Mouse (Mus musculus) kidney, postnatal 0 days (tissue): ENCODE data around the gene Hdgfl1. TPM values are rescaled to one million over a fixed set of nuclear protein-coding genes. Genes with fewer than 3 reads are reported as not detected.

ENCODE experiments used
- ATAC-seq: fragments of 200-750 bp; cut with Nextera tagmentation; replicated peaks from 2 replicates; pipeline ENCODE4 v1.8.0; 2017; ENCODE audit warnings: low read depth, moderate number of reproducible peaks, moderate TSS enrichment, moderate library complexity; ENCODE audit not compliant: low FRiP score
- DNase-seq: peaks from one replicate; pipeline ENCODE4 v3.0.0-alpha.2; 2016; ENCODE audit warnings: low spot score
- H3K27ac ChIP-seq: fragments of 300-500 bp; sonication (generic); 2 replicates; pipeline ENCODE4 v1.5.1; 2014; ENCODE audit warnings: mild to moderate bottlenecking
- H3K27me3 ChIP-seq: fragments of 300-500 bp; sonication (generic); 2 replicates; pipeline ENCODE4 v1.6.1; 2014; ENCODE audit warnings: low read length, mixed read lengths; ENCODE audit not compliant: insufficient read depth
- H3K36me3 ChIP-seq: fragments of 300-500 bp; sonication (generic); 2 replicates; pipeline ENCODE4 v1.6.1; 2014; ENCODE audit warnings: low read length, mixed read lengths; ENCODE audit not compliant: insufficient read depth
- H3K4me1 ChIP-seq: fragments of 300-500 bp; sonication (generic); replicated peaks from 2 replicates; pipeline ENCODE4 v1.6.1; 2014; ENCODE audit warnings: antibody characterized with exemption, low read length, mixed read lengths; ENCODE audit not compliant: insufficient read depth
- H3K4me2 ChIP-seq: fragments of 300-500 bp; sonication (generic); 2 replicates; pipeline ENCODE4 v1.6.1; 2014; ENCODE audit warnings: mild to moderate bottlenecking, low read length, moderate library complexity, mixed read lengths
- H3K4me3 ChIP-seq: fragments of 300-500 bp; sonication (generic); replicated peaks from 2 replicates; pipeline ENCODE4 v1.5.1; 2014; ENCODE audit warnings: low read depth, low read length
- H3K9ac ChIP-seq: fragments of 300-500 bp; sonication (generic); 2 replicates; pipeline ENCODE4 v1.6.1; 2014; ENCODE audit warnings: low read depth, low read length
- H3K9me3 ChIP-seq: fragments of 300-500 bp; sonication (generic); replicated peaks from 2 replicates; pipeline ENCODE4 v1.6.1; 2016; ENCODE audit warnings: low read length, inconsistent platforms, mixed read lengths
- CTCF ChIP-seq: IDR thresholded peaks from 2 replicates; pipeline ENCODE4 v1.5.1; 2016; ENCODE audit warnings: antibody characterized with exemption, low read depth, mild to moderate bottlenecking, moderate library complexity
- WGBS: fragments of 180-500 bp; shearing (Covaris S2); extraction: QIAGEN DNeasy Blood & Tissue Kit; methylation state at CpG from one replicate; pipeline ENCODE4 v1.1.7; 2014; 5-methylcytosine and 5-hydroxymethylcytosine counted together
- polyA plus RNA-seq: library from polyadenylated mRNA; unstranded; fragments of >200 nt; fragmentation: Nextera tagmentation; extraction: Ambion mirVana; gene quantifications from 2 replicates; pipeline ENCODE4 v1.2.1, GENCODE M21; 2015

Gene Hdgfl1
- polyA plus RNA-seq, 1 experiment from 2014 or later, result not detected

GRCm38 (mm10) chr13:26719146-26719715 is 50.7 kb downstream of the Hdgfl1 start:
- H3K9ac ChIP-seq, result no peak overlapping the region
- WGBS, result 72% methylated on average over 5 of the region's 5 CpGs
- no peak overlapping the region for H3K4me3 ChIP-seq
- no peaks in the 10 kb centered on the region for H3K27me3 ChIP-seq
- H3K4me2 ChIP-seq, result no peak overlapping the region
- H3K9me3 ChIP-seq, result no peaks in the 10 kb centered on the region
- no peaks in the 10 kb centered on the region for H3K4me1 ChIP-seq
- ATAC-seq, result no peak
- DNase-seq, result no peak
- no peaks in the 10 kb centered on the region for H3K36me3 ChIP-seq
- no peak for TF ChIP-seq CTCF
- H3K27ac ChIP-seq, result no peak overlapping the region
